Mouse (Mus musculus): Measurements from ENCODE around the gene Atp13a5.

GRCm38 (mm10) chr16:29208841-29209240 lies 169.7 kb downstream of the Atp13a5 start:
- TF ChIP-seq POLR2A (IDR thresholded peaks at IDR 0.05; ENCODE audit: borderline replicate concordance, low read depth, low read length), result no peak
- TF ChIP-seq CTCF (IDR thresholded peaks at IDR 0.05; ENCODE audit: low read depth, low read length), result no peak

Measured in bone marrow macrophage, adult 2 months (primary cell).